In the genomic region with DNA sequence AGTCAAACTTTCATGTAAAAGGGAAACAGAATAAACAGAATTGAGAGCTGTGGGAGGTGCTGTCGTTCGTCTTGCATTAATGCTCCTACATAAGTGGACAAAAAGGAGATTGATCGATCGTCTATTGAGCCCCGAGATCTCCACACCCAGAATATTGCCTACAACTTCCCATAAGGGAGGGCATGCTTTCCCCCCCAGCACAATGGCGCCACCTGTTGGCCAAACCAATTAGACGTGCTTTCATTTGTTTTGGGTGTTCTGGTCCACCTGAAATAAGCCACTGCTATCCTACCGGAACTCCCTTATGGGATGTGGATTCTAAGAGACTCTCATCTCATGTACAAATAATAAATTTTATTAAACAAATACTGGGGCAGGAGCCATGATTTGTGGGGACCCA, we compare ENCODE assay signal across 8 mouse cellular contexts.
DNase-seq lines count a peak whose midpoint lies in the region; ATAC-seq and TF ChIP-seq lines count a peak whose summit lies in the region.

No protein-coding gene starts in this region.

- no peaks in the 10 kb centered on the region for H3K27me3 ChIP-seq in heart, adult 2 months (ENCODE audit: control insufficient read depth, insufficient read depth, low read length)
- no peaks in the 10 kb centered on the region for H3K27me3 ChIP-seq in heart, embryonic 11.5 days (ENCODE audit: control insufficient read depth, insufficient read depth, low read length)
- no peaks in the 10 kb centered on the region for H3K27me3 ChIP-seq in neural tube, embryonic 13.5 days

- no peak for ATAC-seq in heart, embryonic 11.5 days (replicated peaks; ENCODE audit: insufficient number of reproducible peaks, low FRiP score, low TSS enrichment)
- no peak for ATAC-seq in neural tube, embryonic 13.5 days (ENCODE audit: low read depth)

- no peak overlapping the region for H3K9ac ChIP-seq in heart, adult 2 months (ENCODE audit: low read depth, low read length)
- H3K9ac ChIP-seq in heart, embryonic 11.5 days (ENCODE audit: low read depth, low read length), result no peak overlapping the region
- no peak overlapping the region for H3K9ac ChIP-seq in neural tube, embryonic 13.5 days

- intact Hi-C loops in heart, adult 2 months (cut with DNase I), result loop anchor here (2.0 to 10.0 kb wide), 4 partner anchors 459 to 1023 kb away; partner anchors contain the start of gene Kcnj2
- intact Hi-C loops in heart, postnatal 25 days (cut with DNase I), result loop anchor here (5.0 to 10.0 kb wide), 3 partner anchors 459 to 986 kb away; partner anchors contain the start of gene Kcnj2
- intact Hi-C loops in left cerebral cortex, adult 2 months (cut with DNase I), result loop anchor here (2.0 to 10.0 kb wide), 7 partner anchors 241 to 1169 kb away; partner anchors contain the start of gene Kcnj2

- no peak for TF ChIP-seq POLR2A in heart, adult 2 months (IDR thresholded peaks at IDR 0.05; ENCODE audit: insufficient read depth, low read depth, low read length)

- no peaks in the 10 kb centered on the region for H3K9me3 ChIP-seq in heart, embryonic 11.5 days (replicated peaks; ENCODE audit: control insufficient read depth, low read length)
- no peaks in the 10 kb centered on the region for H3K9me3 ChIP-seq in neural tube, embryonic 13.5 days

- no peaks in the 10 kb centered on the region for H3K36me3 ChIP-seq in heart, adult 2 months (ENCODE audit: control insufficient read depth, insufficient read depth, low read length)
- H3K36me3 ChIP-seq in heart, embryonic 11.5 days (ENCODE audit: control insufficient read depth, insufficient read depth, low read length), result no peaks in the 10 kb centered on the region
- H3K36me3 ChIP-seq in neural tube, embryonic 13.5 days, result no peaks in the 10 kb centered on the region

- no peak overlapping the region for H3K4me3 ChIP-seq in heart, adult 2 months
- H3K4me3 ChIP-seq in heart, embryonic 11.5 days (ENCODE audit: low read depth, low read length), result no peak overlapping the region
- peak overlapping the region; percentile 35 for H3K4me3 ChIP-seq in left cerebral cortex, adult 2 months
- H3K4me3 ChIP-seq in neural tube, embryonic 13.5 days, result no peak overlapping the region

- peak; percentile 76 for TF ChIP-seq CTCF in heart, adult 2 months (IDR thresholded peaks at IDR 0.05)
- TF ChIP-seq CTCF in left cerebral cortex, adult 2 months (IDR thresholded peaks at IDR 0.05), result peak; percentile 79

- H3K4me2 ChIP-seq in heart, embryonic 11.5 days, result no peak overlapping the region
- peak overlapping the region; percentile 34; the same call in 1 of the 2 replicates for H3K4me2 ChIP-seq in neural tube, embryonic 13.5 days

- DNase-seq in heart, adult 2 months, result peak; percentile 38 to 74
- DNase-seq in NIH3T3 (ENCODE audit: low read depth), result peak; percentile 53
- peak; percentile 42 to 59 for DNase-seq in cerebellum, postnatal 36 days
- DNase-seq in heart, postnatal 25 days (ENCODE audit: low spot score), result peak; percentile 8
- peak; percentile 66 to 88 for DNase-seq in left cerebral cortex, adult 2 months (ENCODE audit: extremely low spot score in 1 of 2, low spot score in 2 of 2)
- peak; percentile 33 for DNase-seq in thymus, postnatal 0 days (ENCODE audit: low spot score)

- 59% methylated on average over 8 of the region's 8 CpGs for WGBS in heart, adult 2 months
- 66% methylated on average over 8 of the region's 8 CpGs for WGBS in heart, embryonic 11.5 days (ENCODE audit: insufficient replicate concordance)
- WGBS in neural tube, embryonic 13.5 days, result 56% methylated on average over 8 of the region's 8 CpGs

- no peak for TF ChIP-seq EP300 in heart, adult 2 months (IDR thresholded peaks at IDR 0.05; ENCODE audit: insufficient read depth, low read depth, low read length)

- H3K79me2 ChIP-seq in heart, adult 2 months (replicated peaks; ENCODE audit: control insufficient read depth, insufficient read depth, low read length), result no peaks in the 10 kb centered on the region

- H3K4me1 ChIP-seq in heart, adult 2 months (ENCODE audit: control insufficient read depth, insufficient read depth, low read length), result no peaks in the 10 kb centered on the region
- no peaks in the 10 kb centered on the region for H3K4me1 ChIP-seq in heart, embryonic 11.5 days (ENCODE audit: control insufficient read depth, insufficient read depth, low read length)
- no peaks in the 10 kb centered on the region for H3K4me1 ChIP-seq in neural tube, embryonic 13.5 days (replicated peaks)

- H3K27ac ChIP-seq in heart, adult 2 months, result no peak overlapping the region
- no peak overlapping the region for H3K27ac ChIP-seq in heart, embryonic 11.5 days (ENCODE audit: low read depth, low read length)
- H3K27ac ChIP-seq in left cerebral cortex, adult 2 months, result peak overlapping the region; percentile 80
- no peak overlapping the region for H3K27ac ChIP-seq in neural tube, embryonic 13.5 days (replicated peaks)

Comparison
In these comparisons a context has a peak if more than half of its experiments do, and no peak if none do; other contexts are left out.
1. DNase-seq: peak in every context shown above with its lines; median percentile 77 in left cerebral cortex, adult 2 months; 56 in heart, adult 2 months; 53 in NIH3T3; 50 in cerebellum, postnatal 36 days; 33 in thymus, postnatal 0 days; 8 in heart, postnatal 25 days.